Mouse (Mus musculus) kidney, embryonic 14.5 days (tissue): ENCODE results near the gene Spata32. TPM values are rescaled to one million over a fixed set of nuclear protein-coding genes. Genes with fewer than 3 reads are reported as not detected.

Experiments used
- ATAC-seq: fragments of 200-750 bp; cut with Nextera tagmentation; 2 replicates; pipeline ENCODE4 v1.8.0; 2017; ENCODE audit warnings: moderate number of reproducible peaks, mild to moderate bottlenecking, moderate TSS enrichment, moderate library complexity; ENCODE audit not compliant: low FRiP score, low TSS enrichment
- H3K27ac ChIP-seq: fragments of 300-500 bp; sonication (generic); 2 replicates; pipeline ENCODE4 v1.5.1; 2014; ENCODE audit warnings: low read depth, mild to moderate bottlenecking, low read length, moderate library complexity, mixed read lengths
- H3K27me3 ChIP-seq: fragments of 300-500 bp; sonication (generic); 2 replicates; pipeline ENCODE4 v1.6.1; 2014; ENCODE audit warnings: mild to moderate bottlenecking, low read length; ENCODE audit not compliant: control insufficient read depth, insufficient read depth
- H3K36me3 ChIP-seq: fragments of 300-500 bp; sonication (generic); 2 replicates; pipeline ENCODE4 v1.6.1; 2014; ENCODE audit warnings: low read length, mixed read lengths; ENCODE audit not compliant: control insufficient read depth, insufficient read depth
- H3K4me1 ChIP-seq: fragments of 300-500 bp; sonication (generic); 2 replicates; pipeline ENCODE4 v1.6.1; 2014; ENCODE audit warnings: low read length, mixed read lengths; ENCODE audit not compliant: control insufficient read depth, insufficient read depth
- H3K4me2 ChIP-seq: fragments of 300-500 bp; sonication (generic); replicated peaks from 2 replicates; pipeline ENCODE4 v1.6.1; 2014; ENCODE audit warnings: low read depth, mild to moderate bottlenecking, low read length
- H3K4me3 ChIP-seq: fragments of 300-500 bp; sonication (generic); 2 replicates; pipeline ENCODE4 v1.5.1; 2014; ENCODE audit warnings: mild to moderate bottlenecking, low read length
- H3K9ac ChIP-seq: fragments of 300-500 bp; sonication (generic); 2 replicates; pipeline ENCODE4 v1.6.1; 2014; ENCODE audit warnings: low read depth, mild to moderate bottlenecking, low read length, moderate library complexity
- H3K9me3 ChIP-seq: fragments of 300-500 bp; sonication (generic); 2 replicates; pipeline ENCODE4 v1.6.1; 2016; ENCODE audit warnings: low read length; ENCODE audit not compliant: control insufficient read depth
- WGBS: fragments of 180-500 bp; shearing (Covaris S2); extraction: QIAGEN DNeasy Blood & Tissue Kit; methylation state at CpG from one replicate; pipeline ENCODE4 v1.1.7; 2014; 5-methylcytosine and 5-hydroxymethylcytosine counted together
- polyA plus RNA-seq: library from polyadenylated mRNA; unstranded; fragments of >200 nt; fragmentation: Nextera tagmentation; extraction: Ambion mirVana; gene quantifications from 2 replicates; pipeline ENCODE4 v1.2.1, GENCODE M21; 2014

The Spata32 gene
- polyA plus RNA-seq, 1 experiment from 2014 or later = not detected

DNA sequence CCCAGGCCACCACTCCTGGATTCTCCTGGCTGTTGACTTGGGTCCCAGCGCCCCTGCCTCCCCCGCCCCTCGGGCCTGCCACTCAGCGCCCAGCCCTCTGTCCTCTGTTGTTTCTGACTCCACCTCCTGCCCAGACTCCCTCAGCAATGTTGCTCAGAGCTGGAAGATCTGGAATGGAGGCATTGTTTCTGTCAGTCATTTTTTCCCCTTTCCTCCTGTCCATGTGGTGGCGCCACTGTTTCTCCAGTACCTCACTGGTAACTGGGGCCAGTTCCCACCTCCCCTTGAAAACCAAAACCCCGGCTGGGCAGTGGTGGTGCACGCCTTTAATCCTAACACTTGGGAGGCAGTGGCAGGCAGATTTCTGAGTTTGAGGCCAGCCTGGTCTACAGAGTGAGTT, 56.8 kb downstream of the Spata32 start:
- Histone ChIP-seq H3K4me3 (no peak overlapping the region), H3K36me3 (no peaks in the 10 kb centered on the region), H3K4me2 (no peak overlapping the region), H3K9ac (no peak overlapping the region), H3K4me1 (no peaks in the 10 kb centered on the region), H3K27me3 (no peaks in the 10 kb centered on the region), H3K27ac (no peak overlapping the region), H3K9me3 (no peaks in the 10 kb centered on the region)
- 82% methylated on average over 7 of the region's 7 CpGs for WGBS
- ATAC-seq = no peak

GRCm38 (mm10) chr11:103160738-103161137, 57.5 kb downstream of the Spata32 start:
- Histone ChIP-seq H3K9ac (no peak overlapping the region), H3K27ac (no peak overlapping the region), H3K4me2 (no peak overlapping the region), H3K4me3 (no peak overlapping the region), H3K9me3 (no peaks in the 10 kb centered on the region), H3K4me1 (no peaks in the 10 kb centered on the region), H3K27me3 (no peaks in the 10 kb centered on the region), H3K36me3 (no peaks in the 10 kb centered on the region)
- ATAC-seq = no peak
- WGBS = 83% methylated on average over 11 of the region's 11 CpGs

- Histone ChIP-seq H3K4me3 (peak overlapping the region; percentile 35), H3K9ac (peak overlapping the region; percentile 44), H3K36me3 (no peaks in the 10 kb centered on the region), H3K4me1 (no peaks in the 10 kb centered on the region), H3K9me3 (no peaks in the 10 kb centered on the region), H3K4me2 (peak overlapping the region; percentile 59), H3K27ac (peak overlapping the region; percentile 21; the same call in 1 of the 2 replicates), H3K27me3 (no peaks in the 10 kb centered on the region)
- under 1% methylated on average over 25 of the region's 25 CpGs for WGBS
- peak; percentile 97 for ATAC-seq
Observed at GRCm38 (mm10) chr11:103158621-103159478, 59.4 kb downstream of the Spata32 start.

Other genes with a start within 250 kb of the Spata32 start
- gene Nmt1, start 190.2 kb downstream of the Spata32 start, polyA plus RNA-seq = 54.7 and 63.6 TPM in 2 replicates
- gene Dcakd, start 190.1 kb downstream of the Spata32 start, polyA plus RNA-seq = 225 and 229 TPM in 2 replicates
- gene Plcd3, start 116.8 kb downstream of the Spata32 start, polyA plus RNA-seq = 3.2 and 4.4 TPM in 2 replicates
- 15.8 and 16.9 TPM in 2 replicates for gene Acbd4, start 116.8 kb downstream of the Spata32 start, polyA plus RNA-seq
- 7.1 and 8.9 TPM in 2 replicates for gene Hexim1, start 102.2 kb downstream of the Spata32 start, polyA plus RNA-seq
- gene Hexim2, start 86.0 kb downstream of the Spata32 start, polyA plus RNA-seq = 8.3 and 10.3 TPM in 2 replicates
- 1.1 and 4.0 TPM in 2 replicates for gene Fmnl1, start 47.3 kb downstream of the Spata32 start, polyA plus RNA-seq
- 0.26 and 0.29 TPM in 2 replicates for gene 1700023F06Rik, start 9.9 kb downstream of the Spata32 start, polyA plus RNA-seq
- gene Map3k14, start 49.0 kb upstream of the Spata32 start, polyA plus RNA-seq = 3.3 and 4.8 TPM in 2 replicates
- 11.7 and 15.6 TPM in 2 replicates for gene Arhgap27, start 145.3 kb upstream of the Spata32 start, polyA plus RNA-seq
- gene Plekhm1, start 194.3 kb upstream of the Spata32 start, polyA plus RNA-seq = 5.0 and 8.9 TPM in 2 replicates